Mouse (Mus musculus) thymus, adult 18-20 months (tissue): Measurements from ENCODE around the gene Kdm1b.

ENCODE experiments used
- DNase-seq, 2 experiments: peaks; one replicate each; pipeline ENCODE4 v3.0.0; 2022; ENCODE audit warnings: mixed read lengths in 2 of 2

Gene Kdm1b

GRCm38 (mm10) chr13:47043030-47043680 lies at the start of gene Kdm1b:
Kdm1b (plus strand) TSS chr13:47043499.
- DNase-seq, result peak; percentile 96 to 98

GRCm38 (mm10) chr13:46997355-46997754 lies 45.9 kb upstream of the Kdm1b start:
- DNase-seq, result no peak

- DNase-seq, result no peak
Measured at GRCm38 (mm10) chr13:46999498-46999897, 43.8 kb upstream of the Kdm1b start.

- DNase-seq, result no peak
Measured at GRCm38 (mm10) chr13:47001590-47001989, 41.7 kb upstream of the Kdm1b start.

GRCm38 (mm10) chr13:47013740-47014139 lies 29.6 kb upstream of the Kdm1b start:
- no peak for DNase-seq

- DNase-seq, result peak; percentile 48 to 53
Measured at GRCm38 (mm10) chr13:47014334-47015194, 28.7 kb upstream of the Kdm1b start, which contains the start of gene Nhlrc1. Nhlrc1 (minus strand) TSS chr13:47014850.

- DNase-seq, result no peak
Measured at GRCm38 (mm10) chr13:47015195-47015501, 28.2 kb upstream of the Kdm1b start.

- no peak for DNase-seq
Measured at GRCm38 (mm10) chr13:47017259-47017658, 26.0 kb upstream of the Kdm1b start.

- no peak for DNase-seq
Measured at GRCm38 (mm10) chr13:47019774-47020173, 23.5 kb upstream of the Kdm1b start.

GRCm38 (mm10) chr13:47020798-47021197 lies 22.5 kb upstream of the Kdm1b start:
- no peak for DNase-seq

- DNase-seq, result no peak
Measured at GRCm38 (mm10) chr13:47030376-47031107, 12.8 kb upstream of the Kdm1b start.

- no peak for DNase-seq
Measured at GRCm38 (mm10) chr13:47033602-47034001, 9.7 kb upstream of the Kdm1b start.

- no peak for DNase-seq
Measured at GRCm38 (mm10) chr13:47037946-47038345, 5.4 kb upstream of the Kdm1b start.

GRCm38 (mm10) chr13:47040061-47040460 lies 3.2 kb upstream of the Kdm1b start:
- no peak for DNase-seq

GRCm38 (mm10) chr13:47042024-47042633 lies 1.2 kb upstream of the Kdm1b start:
- no peak for DNase-seq

GRCm38 (mm10) chr13:47043833-47044616 lies 726 bp downstream of the Kdm1b start:
- peak; percentile 34 to 51 for DNase-seq

GRCm38 (mm10) chr13:47044617-47044947 lies 1.3 kb downstream of the Kdm1b start, which contains the start of gene Tpmt:
Tpmt (minus strand) TSS chr13:47044737.
- peak; percentile 22 to 26 for DNase-seq

- DNase-seq, result no peak
Measured at GRCm38 (mm10) chr13:47047996-47048395, 4.7 kb downstream of the Kdm1b start.

- DNase-seq, result no peak
Measured at GRCm38 (mm10) chr13:47050009-47050408, 6.7 kb downstream of the Kdm1b start.

GRCm38 (mm10) chr13:47053971-47054370 lies 10.7 kb downstream of the Kdm1b start:
- no peak for DNase-seq

- peak; percentile 76 to 85 for DNase-seq
Measured at GRCm38 (mm10) chr13:47056126-47056525, 12.8 kb downstream of the Kdm1b start.

- DNase-seq, result peak; percentile 36 to 53
Measured at GRCm38 (mm10) chr13:47056781-47057180, 13.5 kb downstream of the Kdm1b start.
